Mouse (Mus musculus) adrenal gland, postnatal 25 days (tissue): Measurements from ENCODE around the gene Phf3. TPM values are rescaled to one million over a fixed set of nuclear protein-coding genes. Genes with fewer than 3 reads are reported as not detected.
"Not testable (repeated sequence)": the region's sequence is repeated elsewhere in the genome, so short reads cannot be mapped to it uniquely, and the experiment has no call there.

Source experiments
- DNase-seq: peaks from one replicate; pipeline ENCODE4 v3.0.0; 2021; ENCODE audit warnings: mixed read lengths
- total RNA-seq: library from RNA; stranded (reverse); gene quantifications from 2 replicates; pipeline ENCODE4 v1.2.3, GENCODE M21; 2021

Phf3 gene
- total RNA-seq, 1 experiment from 2014 or later = 105 TPM

DNA sequence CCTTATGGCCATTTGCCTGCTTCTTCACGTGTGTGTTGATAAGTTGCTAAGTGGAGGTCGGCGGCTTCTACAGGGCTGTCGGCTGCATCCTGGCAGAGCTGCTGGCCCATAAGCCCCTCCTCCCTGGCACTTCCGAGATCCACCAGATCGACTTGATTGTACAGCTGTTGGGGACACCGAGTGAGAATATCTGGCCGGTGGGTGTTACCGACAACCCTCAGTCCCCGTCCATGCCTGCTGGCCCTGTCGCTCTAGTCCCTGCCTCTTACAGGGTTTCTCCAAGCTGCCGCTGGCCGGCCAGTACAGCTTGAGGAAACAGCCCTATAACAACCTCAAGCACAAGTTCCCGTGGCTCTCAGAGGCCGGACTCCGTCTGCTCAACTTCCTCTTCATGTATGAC, 103.1 kb downstream of the Phf3 start:
- not testable (repeated sequence) for DNase-seq

DNA sequence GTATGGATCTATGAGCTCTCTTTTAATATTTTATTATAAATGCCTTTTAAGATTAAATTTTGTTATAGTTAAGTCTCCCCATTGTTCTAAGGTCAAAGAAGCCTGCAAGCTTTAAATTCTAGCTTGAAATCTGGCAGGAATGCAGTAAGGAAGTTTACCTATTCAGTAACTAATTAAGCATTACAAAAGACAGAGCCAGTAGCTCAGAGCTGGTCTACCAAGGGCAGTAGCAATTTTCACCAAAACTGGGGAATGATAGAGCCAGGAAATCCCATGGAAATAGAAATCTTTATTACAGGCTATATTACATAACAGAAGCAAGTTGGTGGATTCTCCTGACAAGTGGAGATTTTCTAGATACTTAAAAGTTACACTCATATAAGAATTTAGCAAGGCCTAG, 116.9 kb downstream of the Phf3 start:
- DNase-seq = no peak

DNA sequence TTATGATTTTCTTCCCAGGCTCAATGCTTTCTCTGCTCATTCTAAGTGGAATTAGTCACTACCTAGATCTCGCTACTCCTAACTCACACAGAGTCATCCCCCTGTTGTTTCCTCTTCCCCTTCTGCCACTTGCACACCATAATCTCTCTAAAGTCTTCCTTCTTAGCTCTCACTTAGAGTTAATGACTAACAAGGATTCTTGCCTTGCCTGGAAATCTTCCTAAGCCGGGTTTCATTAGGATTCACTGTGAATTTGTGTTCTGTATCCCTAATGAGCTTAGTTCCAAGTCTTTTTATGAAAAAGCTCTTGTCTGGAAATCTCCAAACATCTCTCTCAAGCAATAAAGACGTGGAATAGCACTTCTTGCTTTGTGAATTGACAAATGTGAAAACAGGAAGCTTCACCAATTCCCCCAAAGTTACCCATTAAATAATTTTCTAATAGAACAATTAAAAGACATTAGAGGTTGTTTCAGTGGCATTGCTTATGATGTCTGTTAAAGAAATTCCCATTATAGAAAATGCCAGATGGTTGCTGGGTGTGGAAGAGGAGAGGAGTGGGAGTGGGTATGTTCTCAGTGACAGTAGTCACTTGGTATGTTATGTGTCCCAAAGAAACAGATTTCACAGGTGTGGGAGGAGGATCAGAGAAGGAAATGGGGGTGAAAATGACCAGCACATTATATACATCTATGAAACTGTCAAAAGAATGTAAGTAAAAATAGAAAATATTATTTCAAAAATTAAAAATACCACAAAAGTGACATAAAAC, 118.1 kb downstream of the Phf3 start:
- DNase-seq = no peak

Other genes starting within 250 kb of the Phf3 start
- not detected in 2 replicates for gene AC153137.1, start 104.0 kb upstream of the Phf3 start, total RNA-seq